Mouse (Mus musculus) ES-E14 (cell line): ENCODE results near the gene Iqce.

Experiments used
- CHD2 ChIP-seq: IDR thresholded peaks from 2 replicates; pipeline ENCODE4 v1.6.1; 2014; ENCODE audit warnings: mild to moderate bottlenecking, low read depth, low read length, inconsistent platforms
- HCFC1 ChIP-seq: IDR thresholded peaks from 2 replicates; pipeline ENCODE4 v1.6.1; 2012; ENCODE audit warnings: low read length, inconsistent platforms, borderline replicate concordance; ENCODE audit not compliant: insufficient read depth
- MAFK ChIP-seq: IDR thresholded peaks from 2 replicates; pipeline ENCODE4 v1.6.1; 2014; ENCODE audit warnings: mild to moderate bottlenecking, low read depth, low read length, inconsistent platforms; ENCODE audit not compliant: insufficient read depth
- ZC3H11A ChIP-seq: IDR thresholded peaks from 2 replicates; pipeline ENCODE4 v1.6.1; 2012; ENCODE audit warnings: low read depth, mild to moderate bottlenecking, inconsistent platforms, low read length, borderline replicate concordance
- ZNF384 ChIP-seq: IDR thresholded peaks from 2 replicates; pipeline ENCODE4 v1.6.1; 2012; ENCODE audit warnings: low read depth, low read length, inconsistent platforms

DNA sequence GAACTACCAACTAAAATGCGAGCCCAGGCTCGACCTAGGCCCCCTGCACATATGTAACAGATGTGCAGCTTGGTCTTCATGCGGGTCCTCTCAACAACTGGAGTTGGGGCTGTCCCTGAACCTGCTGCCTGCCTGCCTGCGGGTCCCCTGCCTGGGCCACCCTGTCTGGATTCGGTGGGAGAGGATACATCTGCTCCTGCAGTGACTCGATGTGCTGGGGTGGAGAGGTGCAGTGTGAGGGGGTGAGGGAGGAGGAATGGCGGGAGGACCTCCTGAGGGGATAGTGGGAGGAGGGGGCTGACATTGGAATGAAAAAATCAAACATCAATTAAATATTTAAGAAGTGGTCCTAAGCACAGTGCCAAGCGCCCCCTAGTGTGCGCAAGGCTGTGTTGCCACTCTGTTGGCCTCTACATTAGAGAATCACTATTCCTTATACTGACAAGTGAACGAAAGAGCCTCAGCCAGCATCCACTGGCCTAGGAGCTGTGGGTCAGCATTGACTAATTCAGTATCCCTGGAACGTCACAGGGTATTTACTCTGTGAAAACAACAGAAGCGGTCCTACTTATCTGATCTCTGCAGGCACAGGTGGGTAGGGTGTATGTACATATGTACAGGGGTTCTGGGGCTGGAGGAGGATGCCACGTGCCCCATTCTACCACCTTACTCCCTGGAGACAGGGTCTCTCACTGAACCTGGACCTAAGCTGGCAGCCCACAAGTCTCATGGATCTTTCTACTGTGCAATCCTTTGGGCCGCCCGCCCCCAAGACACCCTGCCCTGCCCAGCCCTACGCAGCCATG, 17.6 kb downstream of the Iqce start:
- TF ChIP-seq CHD2 (no peak), ZC3H11A (no peak), HCFC1 (no peak), MAFK (no peak), ZNF384 (no peak)
